Mouse (Mus musculus) G1E (cell line): ENCODE results near the gene Tpk1. TPM values are rescaled to one million over a fixed set of nuclear protein-coding genes. Genes with fewer than 3 reads are reported as not detected.
"Not testable (repeated sequence)": the region's sequence is repeated elsewhere in the genome, so short reads cannot be mapped to it uniquely, and the experiment has no call there.

Experiments used
- ATAC-seq: 2 replicates; pipeline ENCODE4 v1.8.0; 2016; ENCODE audit warnings: mild to moderate bottlenecking; ENCODE audit not compliant: insufficient number of reproducible peaks, poor library complexity, low FRiP score, severe bottlenecking; ENCODE audit errors: extremely low read depth
- DNase-seq: peaks from one replicate; pipeline ENCODE4 v3.0.0; 2012; ENCODE audit warnings: low spot score
- H3K27me3 ChIP-seq: 2 replicates; pipeline ENCODE4 v1.6.1; 2012; ENCODE audit warnings: mild to moderate bottlenecking, low read length, inconsistent platforms; ENCODE audit not compliant: insufficient read depth
- H3K36me3 ChIP-seq: replicated peaks from 2 replicates; pipeline ENCODE3; 2012; ENCODE audit warnings: mild to moderate bottlenecking, inconsistent platforms
- H3K4me1 ChIP-seq: 2 replicates; pipeline ENCODE4 v1.6.1; 2012; ENCODE audit warnings: low read depth, low read length, inconsistent platforms, mixed read lengths; ENCODE audit not compliant: insufficient read depth
- H3K4me3 ChIP-seq: 2 replicates; pipeline ENCODE4 v1.5.1; 2012; ENCODE audit warnings: low read depth, mild to moderate bottlenecking, inconsistent platforms, low read length, moderate library complexity, mixed read lengths
- H3K9me3 ChIP-seq: replicated peaks from 2 replicates; pipeline ENCODE4 v1.6.1; 2012; ENCODE audit warnings: inconsistent platforms
- CTCF ChIP-seq: IDR thresholded peaks from 2 replicates; pipeline ENCODE4 v1.5.1; 2012; ENCODE audit warnings: low read depth, low read length, inconsistent platforms, mixed read lengths
- GATA1 ChIP-seq: IDR thresholded peaks from 2 replicates; pipeline ENCODE4 v1.6.1; 2012; ENCODE audit warnings: borderline replicate concordance, low read length, inconsistent platforms, mixed read lengths
- GATA2 ChIP-seq: IDR thresholded peaks from 2 replicates; pipeline ENCODE4 v1.6.1; 2012; ENCODE audit warnings: low read depth, low read length, inconsistent platforms, borderline replicate concordance
- POLR2AphosphoS5 ChIP-seq: IDR thresholded peaks from 2 replicates; pipeline ENCODE4 v1.6.1; 2012; ENCODE audit warnings: low read depth, low read length, inconsistent platforms; ENCODE audit not compliant: insufficient replicate concordance
- TAL1 ChIP-seq: conservative IDR thresholded peaks from 2 replicates; pipeline ENCODE4 v1.6.1; 2012; ENCODE audit warnings: low read depth, low read length, inconsistent platforms, mixed read lengths
- polyA plus RNA-seq: library from polyadenylated mRNA; stranded (reverse); fragments of >175 nt; gene quantifications from 2 replicates; pipeline ENCODE4 v1.2.3, GENCODE M21; 2012
- total RNA-seq, 2 experiments: library from RNA; stranded (forward) in 1 of 2; stranded (reverse) in 1 of 2; fragments of 200-1000 nt in 1 of 2; fragments of >200 nt in 1 of 2; fragmentation: Nextera tagmentation in 1 of 2; gene quantifications; 2 replicates each; pipeline ENCODE4 v1.2.3; 2014 to 2017

Gene Tpk1
- total and polyA plus RNA-seq, 3 experiments: 2.0 to 27.5 (median 10.9) TPM

DNA sequence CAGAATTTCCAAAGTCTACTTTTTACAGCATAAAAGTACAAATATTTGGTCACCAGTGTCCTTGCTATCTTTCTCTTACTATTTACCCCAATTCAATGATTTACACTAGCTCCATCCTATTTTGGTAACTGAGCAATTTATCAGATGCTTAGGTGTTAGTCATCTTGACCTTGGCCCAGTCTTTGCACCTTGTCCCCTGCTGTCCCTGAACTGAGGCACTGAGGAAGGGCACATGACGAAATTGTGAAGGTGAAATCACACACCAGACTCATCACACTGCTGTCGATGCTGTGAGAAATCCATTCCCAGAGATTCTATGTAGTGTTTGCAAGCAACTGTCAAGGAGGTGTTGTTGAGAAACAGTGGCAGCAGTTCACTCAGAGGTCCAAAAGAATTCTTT, 145.9 kb downstream of the Tpk1 start:
- no peaks in the 10 kb centered on the region for H3K36me3 ChIP-seq
- DNase-seq (no peak), ATAC-seq (no peak)

DNA sequence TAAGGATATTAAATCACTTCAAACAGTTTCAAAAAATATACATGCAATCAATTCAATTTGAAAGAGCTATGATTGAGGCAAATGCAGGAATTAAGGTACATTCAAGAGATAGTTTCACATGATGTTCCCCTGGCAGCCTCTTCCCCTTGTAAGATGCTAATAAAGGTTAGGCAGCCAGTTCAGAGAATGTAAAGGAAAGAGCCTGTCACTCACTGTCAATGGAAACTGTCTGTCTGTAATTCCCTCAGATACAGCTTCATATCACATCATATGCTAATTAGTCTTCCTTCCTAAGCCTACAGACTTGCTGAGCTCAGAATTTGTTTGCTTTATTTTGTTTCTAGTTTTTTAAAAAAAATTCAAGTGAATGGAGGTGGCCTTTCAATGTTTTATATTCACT, 147.7 kb downstream of the Tpk1 start:
- no peak for ATAC-seq
- Histone ChIP-seq H3K9me3 (no peaks in the 10 kb centered on the region), H3K27me3 (no peaks in the 10 kb centered on the region), H3K36me3 (no peaks in the 10 kb centered on the region), H3K4me3 (no peak overlapping the region), H3K4me1 (no peaks in the 10 kb centered on the region)
- TF ChIP-seq GATA1: no peak
- no peak for TF ChIP-seq TAL1
- no peak for TF ChIP-seq POLR2AphosphoS5
- TF ChIP-seq GATA2: no peak
- TF ChIP-seq CTCF: no peak
- no peak for DNase-seq

More for the DNA sequence above, 145.9 kb downstream of the Tpk1 start:
- Histone ChIP-seq H3K9me3 (no peaks in the 10 kb centered on the region), H3K4me3 (no peak overlapping the region), H3K27me3 (no peaks in the 10 kb centered on the region), H3K4me1 (no peaks in the 10 kb centered on the region)
- no peak for TF ChIP-seq TAL1
- TF ChIP-seq CTCF: no peak
- TF ChIP-seq GATA2: no peak
- no peak for TF ChIP-seq POLR2AphosphoS5
- no peak for TF ChIP-seq GATA1

DNA sequence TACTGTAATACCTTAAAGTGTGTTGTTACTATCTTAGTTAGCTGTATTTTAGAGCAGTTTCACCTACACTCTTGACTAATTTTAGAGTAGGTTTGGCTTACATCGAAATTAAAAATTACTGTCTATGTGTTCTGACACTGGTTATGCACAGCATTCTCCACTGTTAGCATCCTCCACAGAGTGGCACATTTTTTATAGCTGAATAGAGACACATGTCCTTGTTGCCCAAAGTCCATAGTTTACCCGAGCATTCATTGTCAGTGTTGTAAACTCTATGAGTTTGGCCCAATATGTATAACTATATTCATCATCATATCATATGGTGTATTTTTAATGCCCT, 148.8 kb downstream of the Tpk1 start:
- Histone ChIP-seq H3K36me3 (no peaks in the 10 kb centered on the region), H3K4me1 (no peaks in the 10 kb centered on the region), H3K4me3 (no peak overlapping the region), H3K27me3 (no peaks in the 10 kb centered on the region), H3K9me3 (no peaks in the 10 kb centered on the region)
- no peak for DNase-seq
- ATAC-seq: no peak
- TF ChIP-seq TAL1 (no peak), GATA1 (no peak), CTCF (no peak), POLR2AphosphoS5 (no peak), GATA2 (no peak)

DNA sequence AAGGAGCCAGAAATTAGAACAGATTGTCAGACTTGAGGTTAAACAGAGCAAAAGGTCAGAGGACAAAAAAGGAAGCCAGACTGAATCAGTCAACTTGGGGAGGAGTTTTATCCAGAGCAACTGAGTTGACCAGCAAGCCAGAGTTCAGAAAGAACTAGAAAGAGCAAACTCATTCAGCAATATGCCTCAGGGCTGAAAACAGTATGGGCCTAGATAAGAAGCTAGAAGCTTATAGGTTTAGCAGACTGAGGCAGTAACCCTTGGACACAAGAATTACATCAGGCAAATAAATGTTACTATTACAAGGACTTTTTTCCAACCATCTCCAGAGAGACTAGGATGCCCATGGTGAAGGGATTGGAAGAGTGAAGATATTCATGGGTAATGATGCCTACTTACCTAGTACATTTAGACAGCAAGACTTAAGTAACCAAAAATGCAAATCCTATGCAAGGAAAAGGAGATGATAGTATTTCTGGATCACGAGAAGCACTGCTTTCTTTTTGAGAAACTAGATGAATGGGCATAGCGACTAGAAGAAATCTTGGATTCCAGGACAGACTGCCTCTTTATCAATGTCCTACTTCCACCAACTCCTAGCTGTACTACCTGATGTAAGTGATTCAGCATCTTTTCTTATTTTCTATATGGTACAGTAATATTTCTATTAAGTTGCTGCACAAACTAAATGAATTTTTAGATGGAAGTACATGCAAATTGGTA, 149.3 kb downstream of the Tpk1 start:
- Histone ChIP-seq H3K9me3 (no peaks in the 10 kb centered on the region), H3K4me1 (no peaks in the 10 kb centered on the region), H3K4me3 (no peak overlapping the region), H3K27me3 (no peaks in the 10 kb centered on the region), H3K36me3 (no peaks in the 10 kb centered on the region)
- TF ChIP-seq GATA2 (no peak), CTCF (no peak), GATA1 (no peak), POLR2AphosphoS5 (no peak), TAL1 (no peak)
- no peak for DNase-seq
- no peak for ATAC-seq

DNA sequence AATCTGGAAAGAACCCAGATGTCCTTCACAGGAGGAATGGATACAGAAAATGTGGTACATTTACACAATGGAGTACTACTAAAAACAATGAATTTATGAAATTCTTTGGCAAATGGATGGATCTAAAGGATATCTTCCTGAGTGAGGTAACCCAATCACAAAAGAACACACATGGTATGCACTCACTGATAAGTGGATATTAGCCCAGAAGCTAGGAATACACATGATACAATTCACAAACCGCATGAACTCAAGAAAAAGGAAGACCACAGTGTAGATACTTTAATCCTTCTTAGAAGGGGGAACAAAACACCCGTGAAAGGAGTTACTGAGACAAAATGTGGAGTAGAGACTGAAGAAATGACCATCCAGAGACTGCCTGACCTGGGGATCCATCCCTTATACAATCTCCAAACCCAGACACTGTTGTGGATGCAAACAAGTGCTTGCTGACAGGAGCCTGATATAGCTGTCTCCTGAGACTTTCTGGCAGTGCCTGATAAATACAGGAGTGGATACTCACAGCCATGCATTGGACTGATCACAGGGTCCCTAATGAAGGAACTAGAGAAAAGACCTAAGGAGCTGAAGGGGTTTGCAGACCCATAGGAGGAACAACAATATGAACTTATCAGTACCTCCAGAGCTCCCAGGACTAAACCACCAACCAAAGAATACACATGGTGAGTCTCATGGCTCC, 159.2 kb downstream of the Tpk1 start:
- not testable (repeated sequence) for H3K27me3 ChIP-seq, H3K9me3 ChIP-seq, ATAC-seq, H3K4me3 ChIP-seq, H3K36me3 ChIP-seq, H3K4me1 ChIP-seq, DNase-seq

DNA sequence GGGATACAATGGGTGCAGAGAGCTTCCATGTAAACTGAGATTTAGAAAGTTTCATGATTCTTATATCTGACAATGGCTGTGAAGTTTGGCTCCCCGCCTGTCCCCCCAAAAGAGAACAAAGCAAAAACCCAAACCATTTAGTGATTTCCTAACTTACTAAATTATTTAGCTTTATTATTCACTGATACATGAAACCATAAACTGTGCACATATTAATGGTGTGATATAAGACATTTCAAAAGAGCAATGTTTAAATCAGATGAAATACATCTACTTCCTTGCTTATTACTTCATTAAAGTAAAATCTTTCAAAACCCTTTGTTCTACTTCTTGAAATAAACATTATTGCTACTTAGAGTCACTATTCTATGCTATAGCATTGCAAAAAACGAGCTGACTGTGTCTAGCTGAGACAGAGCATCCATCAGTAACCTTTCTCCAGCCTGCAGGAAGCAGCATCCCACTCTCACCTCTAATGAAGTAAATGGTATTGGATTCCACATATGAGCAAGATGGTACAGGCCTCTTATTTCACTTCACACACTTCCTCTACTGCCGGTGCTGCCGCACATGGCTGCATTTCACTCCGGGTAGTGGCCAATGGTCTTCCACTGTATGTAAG, 161.4 kb downstream of the Tpk1 start:
- DNase-seq (no peak), ATAC-seq (no peak)
- Histone ChIP-seq H3K27me3 (no peaks in the 10 kb centered on the region), H3K4me1 (no peaks in the 10 kb centered on the region), H3K36me3 (no peaks in the 10 kb centered on the region), H3K4me3 (no peak overlapping the region), H3K9me3 (no peaks in the 10 kb centered on the region)
- TF ChIP-seq CTCF (no peak), TAL1 (no peak), GATA2 (no peak), POLR2AphosphoS5 (no peak), GATA1 (no peak)

DNA sequence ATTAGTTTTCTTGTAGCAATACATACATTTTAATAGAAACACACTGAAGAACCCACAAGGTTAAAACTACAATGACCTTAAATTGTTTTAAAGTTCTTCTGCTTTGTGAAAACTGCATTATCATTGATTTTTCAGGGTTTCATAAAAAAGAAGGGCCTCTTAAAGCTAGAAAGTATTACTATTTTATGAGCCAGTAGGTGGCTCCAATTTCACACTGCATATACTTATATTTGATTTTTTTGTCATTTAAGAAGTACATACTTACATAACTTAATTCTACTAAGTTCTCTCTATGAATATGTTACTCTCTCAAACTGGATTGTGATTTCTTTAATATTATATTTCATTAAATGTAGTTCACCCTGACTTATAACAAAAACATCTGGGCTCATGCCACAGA, 173.7 kb downstream of the Tpk1 start:
- TF ChIP-seq POLR2AphosphoS5: no peak
- TF ChIP-seq CTCF: no peak
- TF ChIP-seq GATA2: no peak
- TF ChIP-seq TAL1: no peak
- TF ChIP-seq GATA1: no peak
- Histone ChIP-seq H3K27me3 (no peaks in the 10 kb centered on the region), H3K9me3 (peaks cover 2% of the 10 kb centered on the region; the same call in 1 of the 2 replicates), H3K36me3 (no peaks in the 10 kb centered on the region), H3K4me3 (no peak overlapping the region), H3K4me1 (no peaks in the 10 kb centered on the region)
- DNase-seq (no peak), ATAC-seq (no peak)
